Mouse (Mus musculus): Measurements from ENCODE around the gene Olfr1162.
"Not testable (repeated sequence)": the region's sequence is repeated elsewhere in the genome, so short reads cannot be mapped to it uniquely, and the experiment has no call there.

The Olfr1162 gene

DNA sequence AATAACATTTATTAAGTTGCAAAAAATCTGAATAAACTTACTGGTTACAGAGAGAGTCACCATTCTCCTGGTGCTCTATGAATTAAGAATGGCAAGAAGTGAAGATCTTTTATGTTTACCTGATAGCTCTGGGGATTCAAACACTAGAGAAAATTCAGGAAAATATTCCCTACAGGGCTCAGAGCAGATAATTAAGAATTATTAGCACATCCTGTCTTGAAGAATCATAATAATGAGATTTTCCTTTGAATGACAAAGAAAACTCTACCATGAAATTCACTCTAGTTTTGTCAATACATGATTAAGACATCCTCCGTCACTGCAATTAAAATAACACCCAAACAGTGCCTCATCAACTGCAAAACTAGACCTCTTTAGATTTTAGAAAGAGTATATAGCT lies at the start of gene Olfr1162:
Gene Olfr1162, minus strand, starts transcription at position 101 of the 400 bp plus-strand sequence.
- DNase-seq, result no peak

DNA sequence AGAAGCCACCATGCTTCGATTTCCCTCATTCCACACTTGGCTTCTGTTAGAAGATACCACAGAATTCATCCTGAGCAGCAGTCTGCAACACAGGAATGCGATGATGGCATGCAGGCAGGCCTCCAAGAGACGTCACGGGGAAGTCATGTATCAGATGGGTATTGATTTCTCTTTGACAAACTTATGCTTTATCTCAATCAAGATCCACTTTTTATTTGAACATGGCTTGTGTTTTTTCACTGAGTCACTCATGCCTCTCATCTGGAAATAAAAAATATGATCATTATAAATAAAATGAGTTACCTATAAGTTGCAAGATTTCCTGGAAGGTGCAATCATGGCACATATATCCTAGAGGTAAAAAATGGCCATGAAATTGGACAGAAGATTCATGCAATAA lies 42.9 kb upstream of the Olfr1162 start, which contains the start of gene Olfr1164:
Gene Olfr1164, minus strand, starts transcription at position 101 of the 400 bp plus-strand sequence.
- no peak for DNase-seq

DNA sequence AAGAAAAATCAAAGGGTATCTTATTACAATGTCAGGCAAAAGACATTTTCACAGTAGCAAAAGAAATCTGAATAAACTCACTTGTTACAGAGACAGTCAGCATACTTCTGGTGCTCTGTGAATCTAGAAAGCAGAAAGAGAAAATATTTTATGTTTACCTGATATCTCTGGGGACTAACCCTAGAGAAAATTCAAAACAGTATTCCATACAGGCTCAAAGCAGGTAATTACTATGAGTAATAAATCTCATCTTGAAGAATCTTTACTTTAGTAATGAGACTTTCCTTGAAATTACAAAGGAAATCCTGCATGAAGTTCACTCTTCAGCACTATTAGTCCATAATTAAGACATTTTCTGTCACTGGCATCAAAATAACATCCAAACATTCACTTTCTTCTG lies 20.8 kb upstream of the Olfr1162 start, which contains the start of gene Olfr1163:
Gene Olfr1163, minus strand, starts transcription at position 101 of the 400 bp plus-strand sequence.
- no peak for DNase-seq

DNA sequence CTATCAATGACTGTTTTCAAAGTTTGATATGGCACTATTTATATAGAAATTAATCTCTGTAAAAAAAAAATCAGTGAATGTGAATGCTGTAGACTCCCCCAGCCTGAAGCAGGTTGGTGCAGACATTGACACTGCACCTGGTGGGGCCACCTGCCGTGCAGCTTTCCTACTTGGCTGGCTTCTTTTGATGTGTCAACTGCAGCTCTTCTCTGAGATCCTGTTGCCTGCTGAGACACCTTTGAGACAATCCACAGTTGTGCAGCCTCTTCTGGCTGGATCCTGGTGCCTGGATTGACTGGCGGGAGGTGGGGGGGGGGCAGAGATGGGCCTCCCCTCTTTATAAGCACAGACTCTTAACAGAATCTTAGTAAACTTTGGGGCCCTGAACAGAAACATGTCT lies 12.7 kb upstream of the Olfr1162 start:
- no peak for DNase-seq

DNA sequence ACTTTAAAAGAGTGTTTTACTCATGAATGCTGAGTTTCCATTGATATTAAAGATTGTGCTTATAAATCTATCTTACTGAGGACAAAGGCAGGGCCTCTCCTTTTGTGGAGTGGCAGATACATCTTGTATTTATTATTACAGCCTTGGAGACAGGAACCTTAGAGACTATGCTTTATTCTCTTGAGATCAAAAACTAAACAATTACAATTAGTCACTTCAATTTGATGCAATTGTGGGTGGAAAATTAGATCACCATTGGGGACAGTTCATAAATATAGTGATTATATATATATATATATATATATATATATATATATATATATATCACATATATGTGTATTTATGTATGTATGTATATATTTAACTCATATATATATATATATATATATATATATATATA lies 13.3 kb downstream of the Olfr1162 start, which contains the start of gene Olfr73:
Gene Olfr73, minus strand, starts transcription at position 101 of the 400 bp plus-strand sequence.
- DNase-seq, result no peak

DNA sequence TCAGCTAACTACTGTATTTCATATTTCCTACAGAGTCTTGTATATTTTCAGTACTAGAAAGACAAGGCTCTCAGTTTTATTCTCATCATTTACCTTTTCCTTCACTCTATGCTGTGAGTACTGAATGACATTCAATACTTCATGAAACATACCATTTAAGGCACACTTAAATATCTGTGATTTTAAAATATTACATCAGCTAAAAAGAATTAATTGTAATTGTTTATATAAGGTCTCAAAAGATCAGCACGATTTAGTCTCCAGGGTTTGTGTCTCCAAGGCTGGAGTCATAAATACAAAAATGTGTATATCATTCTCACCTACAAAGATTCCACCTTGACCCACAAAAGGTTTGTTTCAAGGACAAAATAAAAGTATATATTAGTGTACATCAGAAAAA lies 28.5 kb downstream of the Olfr1162 start, which contains the start of gene Olfr1161:
Gene Olfr1161, plus strand, starts transcription at position 301 of the 400 bp plus-strand sequence.
- DNase-seq, result not testable (repeated sequence)

DNA sequence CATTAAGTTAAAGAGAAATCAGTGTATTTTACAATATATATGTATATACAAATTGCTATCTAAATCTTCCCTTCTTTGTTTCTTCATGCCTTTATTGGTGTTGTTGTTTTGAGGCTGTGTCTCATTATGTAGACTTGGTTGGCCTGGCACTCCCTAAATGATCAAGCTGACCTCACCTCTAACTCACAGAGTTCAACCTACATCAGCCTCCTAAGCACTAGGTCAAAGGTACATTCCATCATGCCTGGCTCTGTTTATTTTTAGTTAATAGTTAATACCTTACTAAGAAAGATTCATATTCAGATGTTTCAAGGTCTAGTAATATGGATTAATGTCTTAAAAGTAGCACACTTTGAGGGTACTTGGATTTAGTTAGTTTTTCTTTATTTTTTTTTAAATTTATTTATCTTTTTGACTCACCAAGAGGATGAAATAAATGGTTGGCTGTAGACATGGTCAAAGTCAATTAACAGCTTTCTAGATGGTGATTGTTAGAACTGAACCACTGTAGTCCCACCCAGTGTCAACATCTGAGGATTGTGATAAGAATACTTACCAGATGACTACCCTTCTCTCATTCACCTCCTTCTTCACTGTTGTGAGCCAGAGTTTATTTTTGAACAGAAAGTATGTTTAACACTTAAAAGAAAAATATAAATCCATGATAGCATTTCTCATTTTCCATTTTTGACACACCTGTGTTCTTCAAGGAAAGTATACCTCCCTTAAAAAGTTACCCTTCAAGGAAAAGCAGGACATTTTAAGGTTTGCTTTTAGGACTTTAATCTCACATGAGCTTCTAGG lies 43.2 kb downstream of the Olfr1162 start, which contains the start of gene Olfr1160:
Gene Olfr1160, minus strand, starts transcription at position 754 of the 804 bp plus-strand sequence.
- no peak for DNase-seq

Measured in cerebellum, adult 11 months (tissue).